Mouse (Mus musculus) hindbrain, embryonic 11.5 days (tissue): ENCODE data around the gene Soga3. TPM values are rescaled to one million over a fixed set of nuclear protein-coding genes. Genes with fewer than 3 reads are reported as not detected.

ENCODE experiments used
- ATAC-seq: fragments of 200-750 bp; cut with Nextera tagmentation; 2 replicates; pipeline ENCODE4 v1.8.0; 2017; ENCODE audit warnings: mild to moderate bottlenecking, moderate TSS enrichment, moderate library complexity; ENCODE audit not compliant: low FRiP score
- DNase-seq: peaks from one replicate; pipeline ENCODE4 v3.0.0-alpha.2; 2015; ENCODE audit warnings: low spot score
- H3K27ac ChIP-seq: fragments of 300-500 bp; sonication (generic); 2 replicates; pipeline ENCODE4 v1.5.1; 2014; ENCODE audit warnings: mild to moderate bottlenecking, low read depth, low read length
- H3K27me3 ChIP-seq: fragments of 300-500 bp; sonication (generic); 2 replicates; pipeline ENCODE4 v1.6.1; 2014; ENCODE audit warnings: mild to moderate bottlenecking, low read length, moderate library complexity, mixed read lengths; ENCODE audit not compliant: control insufficient read depth, insufficient read depth
- H3K36me3 ChIP-seq: fragments of 300-500 bp; sonication (generic); 2 replicates; pipeline ENCODE4 v1.6.1; 2014; ENCODE audit warnings: mild to moderate bottlenecking, low read length, moderate library complexity, mixed read lengths; ENCODE audit not compliant: control insufficient read depth, insufficient read depth
- H3K4me1 ChIP-seq: fragments of 300-500 bp; sonication (generic); replicated peaks from 2 replicates; pipeline ENCODE4 v1.6.1; 2014; ENCODE audit warnings: low read length, mixed read lengths; ENCODE audit not compliant: control insufficient read depth, insufficient read depth
- H3K4me2 ChIP-seq: fragments of 300-500 bp; sonication (generic); replicated peaks from 2 replicates; pipeline ENCODE4 v1.6.1; 2014; ENCODE audit warnings: mild to moderate bottlenecking, low read depth, low read length
- H3K4me3 ChIP-seq: fragments of 300-500 bp; sonication (generic); 2 replicates; pipeline ENCODE4 v1.5.1; 2014; ENCODE audit warnings: low read depth, low read length
- H3K9ac ChIP-seq: fragments of 300-500 bp; sonication (generic); 2 replicates; pipeline ENCODE4 v1.6.1; 2014; ENCODE audit warnings: low read depth, low read length
- H3K9me3 ChIP-seq: fragments of 300-500 bp; sonication (generic); 2 replicates; pipeline ENCODE4 v1.6.1; 2016; ENCODE audit warnings: low read length; ENCODE audit not compliant: control insufficient read depth
- WGBS: fragments of 180-500 bp; shearing (Covaris S2); extraction: QIAGEN DNeasy Blood & Tissue Kit; methylation state at CpG from one replicate; pipeline ENCODE4 v1.1.7; 2014; 5-methylcytosine and 5-hydroxymethylcytosine counted together
- polyA plus RNA-seq: library from polyadenylated mRNA; unstranded; fragments of >200 nt; fragmentation: Nextera tagmentation; extraction: Ambion mirVana; gene quantifications from 2 replicates; pipeline ENCODE4 v1.2.1, GENCODE M21; 2014

Soga3 gene
- 35.8 and 42.6 TPM in 2 replicates for polyA plus RNA-seq

GRCm38 (mm10) chr10:29143566-29144335 is at the start of gene Soga3:
Gene Soga3, plus strand, starts transcription at chr10:29143839.
- Histone ChIP-seq H3K27ac (peak within 1 kb of the TSS; percentile 93), H3K4me1 (no peaks in the 10 kb centered on the region), H3K9me3 (no peaks in the 10 kb centered on the region), H3K4me3 (peak within 1 kb of the TSS; percentile 76), H3K9ac (peak within 1 kb of the TSS; percentile 89), H3K4me2 (peak within 1 kb of the TSS; percentile 86), H3K27me3 (no peaks in the 10 kb centered on the region), H3K36me3 (no peaks in the 10 kb centered on the region)
- peak; percentile 86 for ATAC-seq
- peak; percentile 87 for DNase-seq
- WGBS, result under 1% methylated on average over 34 of the region's 34 CpGs

GRCm38 (mm10) chr10:29106962-29107361 is 36.7 kb upstream of the Soga3 start:
- Histone ChIP-seq H3K27ac (no peak overlapping the region), H3K36me3 (no peaks in the 10 kb centered on the region), H3K9me3 (no peaks in the 10 kb centered on the region), H3K4me2 (no peak overlapping the region), H3K9ac (no peak overlapping the region), H3K4me3 (no peak overlapping the region), H3K4me1 (no peaks in the 10 kb centered on the region), H3K27me3 (no peaks in the 10 kb centered on the region)
- DNase-seq (peak; percentile 34), ATAC-seq (peak; percentile 56; the same call in 1 of the 2 replicates)
- WGBS, result 14% methylated on average over 4 of the region's 4 CpGs

GRCm38 (mm10) chr10:29142556-29143105 is 1.0 kb upstream of the Soga3 start:
- Histone ChIP-seq H3K4me1 (no peaks in the 10 kb centered on the region), H3K4me2 (peak overlapping the region; percentile 32; the same call in 1 of the 2 replicates), H3K36me3 (no peaks in the 10 kb centered on the region), H3K27ac (no peak overlapping the region), H3K9me3 (no peaks in the 10 kb centered on the region), H3K9ac (no peak overlapping the region), H3K27me3 (no peaks in the 10 kb centered on the region), H3K4me3 (peak overlapping the region; percentile 17)
- DNase-seq, result peak; percentile 40
- WGBS, result 35% methylated on average over 7 of the region's 7 CpGs
- ATAC-seq, result no peak

- Histone ChIP-seq H3K4me2 (peak overlapping the region; percentile 86), H3K9ac (peak overlapping the region; percentile 89), H3K9me3 (no peaks in the 10 kb centered on the region), H3K27ac (peak overlapping the region; percentile 93; the same call in 1 of the 2 replicates), H3K4me3 (peak overlapping the region; percentile 76), H3K36me3 (no peaks in the 10 kb centered on the region), H3K27me3 (no peaks in the 10 kb centered on the region), H3K4me1 (no peaks in the 10 kb centered on the region)
- no peak for DNase-seq
- no peak for ATAC-seq
- 7% methylated on average over 7 of the region's 12 CpGs for WGBS
Measured at GRCm38 (mm10) chr10:29144612-29145405, 1.2 kb downstream of the Soga3 start.

- peak; percentile 0 for ATAC-seq
- under 1% methylated on average over 22 of the region's 22 CpGs for WGBS
- H3K9ac ChIP-seq, result peak overlapping the region; percentile 83
Measured at GRCm38 (mm10) chr10:29146198-29146857, 2.7 kb downstream of the Soga3 start.

GRCm38 (mm10) chr10:29146858-29147640 is 3.4 kb downstream of the Soga3 start:
- under 1% methylated on average over 47 of the region's 65 CpGs for WGBS
- DNase-seq, result peak; percentile 87

More at GRCm38 (mm10) chr10:29146198-29146857, 2.7 kb downstream of the Soga3 start:
- Histone ChIP-seq H3K27me3 (no peaks in the 10 kb centered on the region), H3K36me3 (no peaks in the 10 kb centered on the region), H3K4me3 (peak overlapping the region; percentile 76), H3K4me2 (peak overlapping the region; percentile 86), H3K27ac (peak overlapping the region; percentile 95), H3K4me1 (no peaks in the 10 kb centered on the region), H3K9me3 (no peaks in the 10 kb centered on the region)
- DNase-seq, result no peak

GRCm38 (mm10) chr10:29147641-29147990 is 4.0 kb downstream of the Soga3 start:
- peak overlapping the region; percentile 76 for H3K4me3 ChIP-seq
- H3K27ac ChIP-seq, result peak overlapping the region; percentile 95
- no peaks in the 10 kb centered on the region for H3K27me3 ChIP-seq
- DNase-seq, result no peak
- no peaks in the 10 kb centered on the region for H3K4me1 ChIP-seq
- peak overlapping the region; percentile 86 for H3K4me2 ChIP-seq
- no peaks in the 10 kb centered on the region for H3K9me3 ChIP-seq
- ATAC-seq, result no peak; the same call in 1 of the 2 replicates
- no peaks in the 10 kb centered on the region for H3K36me3 ChIP-seq
- 2% methylated on average over 12 of the region's 12 CpGs for WGBS
- H3K9ac ChIP-seq, result peak overlapping the region; percentile 83

More at GRCm38 (mm10) chr10:29146858-29147640, 3.4 kb downstream of the Soga3 start:
- Histone ChIP-seq H3K9me3 (no peaks in the 10 kb centered on the region), H3K36me3 (no peaks in the 10 kb centered on the region), H3K4me1 (no peaks in the 10 kb centered on the region), H3K27me3 (no peaks in the 10 kb centered on the region), H3K4me3 (peak overlapping the region; percentile 76), H3K9ac (peak overlapping the region; percentile 83), H3K27ac (peak overlapping the region; percentile 95), H3K4me2 (peak overlapping the region; percentile 86)
- ATAC-seq, result peak; percentile 81
